Mouse (Mus musculus): ENCODE measurements at regions not wholly inside any gene's neighbourhood (a gene's known extent, or its start where the extent isn't known, plus 50 kb on each side); places are given as distances from the start of the nearest gene placed in this dataset.
A peak's percentile ranks its signal among the peaks of the same experiment; 100 is the strongest.

DNA sequence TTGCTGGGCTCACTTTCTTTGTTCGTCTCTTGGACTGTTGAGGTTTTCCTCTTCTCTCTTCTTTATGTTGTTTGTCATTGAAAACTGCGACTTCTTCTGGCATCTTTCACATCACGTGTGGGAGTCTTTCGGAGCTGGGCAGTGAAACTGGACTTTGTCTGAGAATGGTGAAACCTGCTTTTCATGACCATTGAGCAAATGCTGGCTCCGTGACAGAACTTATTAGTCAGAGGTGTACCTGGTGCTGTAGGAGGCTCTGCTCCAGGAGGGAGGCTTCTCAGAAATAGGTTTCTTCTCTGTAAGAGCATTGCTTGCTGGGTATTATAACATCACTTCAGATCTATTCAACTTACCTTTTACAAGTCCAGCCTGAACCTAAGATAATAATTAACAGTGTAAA, 122.4 kb downstream of the Amer2 start:
- no peak for ATAC-seq (ENCODE audit: low FRiP score)
- Histone ChIP-seq H3K4me1 (ENCODE audit: insufficient read depth, low read length) (no peaks in the 10 kb centered on the region), H3K4me3 (ENCODE audit: low read depth, low read length) (no peak overlapping the region), H3K27ac (ENCODE audit: low read depth, low read length) (no peak overlapping the region), H3K36me3 (ENCODE audit: insufficient read depth, low read length) (no peaks in the 10 kb centered on the region), H3K9ac (replicated peaks; ENCODE audit: low read length, poor library complexity, severe bottlenecking) (no peak overlapping the region), H3K27me3 (ENCODE audit: insufficient read depth, low read length) (no peaks in the 10 kb centered on the region), H3K4me2 (ENCODE audit: low read depth, low read length, poor library complexity, severe bottlenecking) (no peak overlapping the region), H3K9me3 (ENCODE audit: low read length) (no peaks in the 10 kb centered on the region)
- TF ChIP-seq CTCF (IDR thresholded peaks at IDR 0.05): no peak
- DNase-seq (ENCODE audit: low spot score): no peak
- 88% methylated on average over 5 of the region's 5 CpGs for WGBS

DNA sequence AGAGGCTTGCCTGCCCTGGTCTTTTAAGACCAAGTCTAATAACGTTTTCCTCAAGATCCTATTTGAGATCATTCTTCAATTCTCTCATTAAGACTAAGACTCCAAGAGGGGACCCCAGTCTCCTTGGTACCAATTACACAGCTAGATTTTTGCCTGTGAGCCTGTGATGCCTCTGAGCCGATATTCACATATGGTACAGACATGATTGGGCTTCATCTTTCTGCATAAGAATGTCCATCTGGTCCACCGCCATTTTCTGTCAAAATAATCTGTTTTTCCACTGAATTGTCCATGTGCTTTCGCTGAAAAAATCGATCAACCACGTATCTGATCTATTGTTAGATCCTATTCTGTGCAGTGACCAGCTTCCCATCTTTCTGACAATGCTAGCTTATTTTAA, 129.5 kb downstream of the Amer2 start:
- H3K27me3 ChIP-seq (ENCODE audit: insufficient read depth, low read length): no peaks in the 10 kb centered on the region
- no peaks in the 10 kb centered on the region for H3K36me3 ChIP-seq (ENCODE audit: insufficient read depth, low read length)
- H3K4me1 ChIP-seq (ENCODE audit: insufficient read depth, low read length): no peaks in the 10 kb centered on the region
- no peaks in the 10 kb centered on the region for H3K9me3 ChIP-seq (ENCODE audit: low read length)
- H3K4me3 ChIP-seq (ENCODE audit: low read depth, low read length): no peak overlapping the region
- H3K4me2 ChIP-seq (ENCODE audit: low read depth, low read length, poor library complexity, severe bottlenecking): no peak overlapping the region
- DNase-seq (ENCODE audit: low spot score): no peak
- no peak overlapping the region for H3K27ac ChIP-seq (ENCODE audit: low read depth, low read length)
- no peak for TF ChIP-seq CTCF (IDR thresholded peaks at IDR 0.05)
- no peak for ATAC-seq (ENCODE audit: low FRiP score)
- no peak overlapping the region for H3K9ac ChIP-seq (replicated peaks; ENCODE audit: low read length, poor library complexity, severe bottlenecking)
- 78% methylated on average over 6 of the region's 6 CpGs for WGBS

DNA sequence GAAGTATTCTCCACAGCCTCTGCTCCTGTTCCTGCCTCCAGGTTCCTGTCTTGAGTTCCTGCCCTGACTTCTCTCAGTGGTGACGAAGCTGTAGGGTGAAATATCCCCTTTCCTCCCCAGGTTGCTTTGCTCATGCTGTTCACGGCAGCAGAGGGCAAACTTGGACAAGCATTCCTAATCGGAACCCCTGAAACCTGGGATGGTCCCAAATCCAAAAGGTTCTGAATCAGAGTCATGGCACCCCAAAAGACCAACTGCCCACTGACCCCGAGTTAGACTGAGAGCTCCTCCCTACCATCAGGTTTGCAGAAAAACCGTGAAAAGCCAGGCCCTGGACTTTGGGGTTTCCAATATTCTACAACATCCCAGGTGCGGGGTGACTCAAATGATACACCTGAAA, 128.7 kb upstream of the Spata13 start:
- H3K27ac ChIP-seq (ENCODE audit: low read depth, low read length): no peak overlapping the region
- no peak overlapping the region for H3K4me2 ChIP-seq (ENCODE audit: low read depth, low read length, poor library complexity, severe bottlenecking)
- no peak for TF ChIP-seq CTCF (IDR thresholded peaks at IDR 0.05)
- 92% methylated on average over 6 of the region's 6 CpGs for WGBS
- DNase-seq (ENCODE audit: low spot score) (no peak), ATAC-seq (ENCODE audit: low FRiP score) (no peak)
- H3K36me3 ChIP-seq (ENCODE audit: insufficient read depth, low read length): no peaks in the 10 kb centered on the region
- no peak overlapping the region for H3K4me3 ChIP-seq (ENCODE audit: low read depth, low read length)
- H3K27me3 ChIP-seq (ENCODE audit: insufficient read depth, low read length): no peaks in the 10 kb centered on the region
- H3K9me3 ChIP-seq (ENCODE audit: low read length): no peaks in the 10 kb centered on the region
- no peaks in the 10 kb centered on the region for H3K4me1 ChIP-seq (ENCODE audit: insufficient read depth, low read length)
- H3K9ac ChIP-seq (replicated peaks; ENCODE audit: low read length, poor library complexity, severe bottlenecking): no peak overlapping the region

DNA sequence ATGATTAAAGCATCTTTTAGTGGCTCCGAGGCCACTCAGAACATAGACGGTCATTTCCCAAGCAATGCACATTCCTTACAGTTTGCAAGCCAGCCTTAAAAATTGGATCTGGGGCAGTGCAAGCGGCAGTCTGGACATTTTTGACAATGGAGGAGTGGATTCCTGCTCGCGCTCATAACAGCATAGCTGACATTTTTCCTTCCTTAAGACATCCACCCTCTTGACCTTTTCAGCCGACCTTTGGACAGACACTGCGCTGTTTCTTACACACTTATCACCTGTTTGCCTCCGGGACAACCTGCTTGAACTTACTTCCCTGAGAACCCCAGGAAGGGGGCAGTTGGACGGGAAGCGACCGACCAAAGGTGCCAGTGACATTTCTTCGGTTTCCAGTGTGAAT, 127.5 kb upstream of the Spata13 start:
- H3K9me3 ChIP-seq (ENCODE audit: low read length): no peaks in the 10 kb centered on the region
- no peaks in the 10 kb centered on the region for H3K4me1 ChIP-seq (ENCODE audit: insufficient read depth, low read length)
- H3K36me3 ChIP-seq (ENCODE audit: insufficient read depth, low read length): no peaks in the 10 kb centered on the region
- no peak overlapping the region for H3K4me2 ChIP-seq (ENCODE audit: low read depth, low read length, poor library complexity, severe bottlenecking)
- H3K27ac ChIP-seq (ENCODE audit: low read depth, low read length): no peak overlapping the region
- no peak overlapping the region for H3K4me3 ChIP-seq (ENCODE audit: low read depth, low read length)
- DNase-seq (ENCODE audit: low spot score) (no peak), ATAC-seq (ENCODE audit: low FRiP score) (no peak)
- H3K9ac ChIP-seq (replicated peaks; ENCODE audit: low read length, poor library complexity, severe bottlenecking): no peak overlapping the region
- WGBS: 85% methylated on average over 12 of the region's 12 CpGs
- H3K27me3 ChIP-seq (ENCODE audit: insufficient read depth, low read length): no peaks in the 10 kb centered on the region
- TF ChIP-seq CTCF (IDR thresholded peaks at IDR 0.05): no peak

DNA sequence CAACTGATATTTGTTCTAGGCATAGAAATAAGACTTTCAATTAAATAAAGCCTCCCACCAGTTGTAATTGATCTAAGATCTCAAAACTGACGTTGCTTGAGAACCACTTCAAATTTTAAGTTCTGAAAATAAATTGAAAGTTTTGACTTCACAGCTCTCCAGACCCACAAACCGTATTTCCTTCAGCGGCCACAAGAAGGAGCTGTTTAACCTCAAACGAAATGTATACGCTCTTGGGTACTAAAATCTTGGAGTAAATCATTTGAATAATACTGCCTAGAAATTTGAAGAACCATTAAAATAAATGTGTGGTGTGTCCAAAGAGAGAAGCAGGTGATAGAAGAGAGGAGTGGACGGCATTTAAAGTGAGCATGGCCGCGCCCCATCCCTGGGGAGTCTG, 120.2 kb upstream of the Spata13 start:
- peak; percentile 90 for TF ChIP-seq CTCF (IDR thresholded peaks at IDR 0.05)
- Histone ChIP-seq H3K27me3 (ENCODE audit: insufficient read depth, low read length) (no peaks in the 10 kb centered on the region), H3K36me3 (ENCODE audit: insufficient read depth, low read length) (no peaks in the 10 kb centered on the region), H3K9ac (replicated peaks; ENCODE audit: low read length, poor library complexity, severe bottlenecking) (no peak overlapping the region), H3K4me3 (ENCODE audit: low read depth, low read length) (no peak overlapping the region), H3K27ac (ENCODE audit: low read depth, low read length) (no peak overlapping the region), H3K9me3 (ENCODE audit: low read length) (no peaks in the 10 kb centered on the region), H3K4me1 (ENCODE audit: insufficient read depth, low read length) (no peaks in the 10 kb centered on the region), H3K4me2 (ENCODE audit: low read depth, low read length, poor library complexity, severe bottlenecking) (no peak overlapping the region)
- DNase-seq (ENCODE audit: low spot score) (peak; percentile 71), ATAC-seq (ENCODE audit: low FRiP score) (no peak)
- WGBS: 25% methylated on average over 8 of the region's 8 CpGs

DNA sequence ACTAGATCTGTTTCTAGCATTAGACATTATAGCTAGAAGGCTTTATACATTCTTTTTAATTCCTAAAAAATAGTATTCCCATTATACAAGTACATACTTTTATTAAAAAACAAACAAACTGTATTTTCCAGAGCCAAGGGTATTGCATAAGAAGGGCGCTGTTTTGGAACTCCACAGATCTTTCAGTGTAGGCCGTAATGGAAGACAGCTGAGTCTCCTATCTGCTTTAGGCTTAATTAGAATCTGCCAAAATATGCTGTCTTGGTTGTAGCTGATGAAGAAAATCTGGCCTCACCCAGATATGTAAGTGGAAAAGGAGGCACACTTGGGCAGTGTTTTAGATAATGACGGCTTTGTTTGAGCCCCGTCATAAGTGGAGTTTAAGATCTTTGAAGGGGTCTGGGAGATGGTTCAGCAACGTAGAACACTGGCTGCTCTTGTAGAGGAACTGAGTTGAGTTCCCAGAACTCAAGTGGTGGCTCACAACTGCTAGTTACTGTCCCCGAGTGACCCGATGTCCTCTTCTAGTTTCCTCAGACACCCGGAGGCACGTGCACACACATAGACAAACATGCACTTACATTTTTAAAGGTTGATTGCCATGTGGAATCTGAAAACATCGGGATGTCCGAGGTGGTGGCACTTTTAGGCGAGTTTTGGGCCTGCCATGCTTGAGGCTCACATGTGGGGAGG, 118.6 kb upstream of the Spata13 start:
- ATAC-seq (ENCODE audit: low FRiP score) (no peak), DNase-seq (ENCODE audit: low spot score) (no peak)
- H3K27me3 ChIP-seq (ENCODE audit: insufficient read depth, low read length): no peaks in the 10 kb centered on the region
- no peaks in the 10 kb centered on the region for H3K4me1 ChIP-seq (ENCODE audit: insufficient read depth, low read length)
- H3K36me3 ChIP-seq (ENCODE audit: insufficient read depth, low read length): no peaks in the 10 kb centered on the region
- no peak overlapping the region for H3K4me3 ChIP-seq (ENCODE audit: low read depth, low read length)
- no peaks in the 10 kb centered on the region for H3K9me3 ChIP-seq (ENCODE audit: low read length)
- no peak for TF ChIP-seq CTCF (IDR thresholded peaks at IDR 0.05)
- H3K4me2 ChIP-seq (ENCODE audit: low read depth, low read length, poor library complexity, severe bottlenecking): no peak overlapping the region
- no peak overlapping the region for H3K27ac ChIP-seq (ENCODE audit: low read depth, low read length)
- WGBS: 83% methylated on average over 12 of the region's 12 CpGs
- no peak overlapping the region for H3K9ac ChIP-seq (replicated peaks; ENCODE audit: low read length, poor library complexity, severe bottlenecking)
